Mouse (Mus musculus): ENCODE data around the gene Tmtc2.

DNA sequence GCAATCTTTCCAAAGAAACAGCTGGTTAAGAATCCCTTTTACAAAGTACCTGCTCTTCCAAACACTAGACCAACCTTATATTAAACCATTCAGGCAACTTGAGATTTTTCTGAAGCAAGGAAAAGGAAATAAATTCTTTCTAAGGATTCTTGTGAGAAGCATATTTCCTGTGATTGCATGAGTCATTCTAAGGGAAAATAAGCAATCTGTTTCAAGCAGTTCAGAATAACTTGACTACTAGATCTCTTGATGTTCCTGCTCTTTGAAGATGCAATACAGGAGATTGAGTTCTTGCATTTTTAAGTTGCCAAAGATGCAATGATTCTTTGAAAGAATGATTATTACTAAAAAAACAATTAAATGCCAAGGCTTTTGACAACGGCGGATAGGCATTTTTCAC lies 345.6 kb downstream of the Tmtc2 start:
- TF ChIP-seq MXI1 (IDR thresholded peaks at IDR 0.05; ENCODE audit: low read depth, low read length) = no peak
- no peak for TF ChIP-seq CTCF (conservative IDR thresholded peaks at IDR 0.05 in 1 of 2, IDR thresholded peaks at IDR 0.05 in 1 of 2; ENCODE audit: low read depth in 2 of 2, low read length in 2 of 2)

Measured in CH12.LX (cell line).